Mouse (Mus musculus) midbrain, embryonic 16.5 days (tissue): ENCODE data around the gene Zranb1. TPM values are rescaled to one million over a fixed set of nuclear protein-coding genes. Genes with fewer than 3 reads are reported as not detected.

Source experiments
- ATAC-seq: fragments of 200-750 bp; cut with Nextera tagmentation; 2 replicates; pipeline ENCODE4 v1.8.0; 2017; ENCODE audit warnings: moderate TSS enrichment
- H3K27ac ChIP-seq: fragments of 300-500 bp; sonication (generic); 2 replicates; pipeline ENCODE4 v1.5.1; 2014; ENCODE audit warnings: mild to moderate bottlenecking, low read length, mixed read lengths
- H3K27me3 ChIP-seq: fragments of 300-500 bp; sonication (generic); 2 replicates; pipeline ENCODE4 v1.6.1; 2014; ENCODE audit warnings: low read depth, low read length, mixed read lengths; ENCODE audit not compliant: control insufficient read depth, insufficient read depth
- H3K36me3 ChIP-seq: fragments of 300-500 bp; sonication (generic); 2 replicates; pipeline ENCODE4 v1.6.1; 2014; ENCODE audit warnings: mild to moderate bottlenecking, low read length, moderate library complexity, mixed read lengths; ENCODE audit not compliant: control insufficient read depth, insufficient read depth
- H3K4me1 ChIP-seq: fragments of 300-500 bp; sonication (generic); 2 replicates; pipeline ENCODE4 v1.6.1; 2014; ENCODE audit warnings: mild to moderate bottlenecking, low read length, mixed read lengths; ENCODE audit not compliant: control insufficient read depth, insufficient read depth
- H3K4me2 ChIP-seq: fragments of 300-500 bp; sonication (generic); 2 replicates; pipeline ENCODE4 v1.6.1; 2014; ENCODE audit warnings: mild to moderate bottlenecking, low read length, mixed read lengths
- H3K4me3 ChIP-seq: fragments of 300-500 bp; sonication (generic); 2 replicates; pipeline ENCODE4 v1.5.1; 2014; ENCODE audit warnings: low read depth, mild to moderate bottlenecking, low read length, moderate library complexity, mixed read lengths
- H3K9ac ChIP-seq: fragments of 300-500 bp; sonication (generic); 2 replicates; pipeline ENCODE4 v1.6.1; 2014; ENCODE audit warnings: low read depth, low read length, mixed read lengths
- H3K9me3 ChIP-seq: fragments of 300-500 bp; sonication (generic); replicated peaks from 2 replicates; pipeline ENCODE4 v1.6.1; 2014; ENCODE audit warnings: mild to moderate bottlenecking, low read length, mixed read lengths; ENCODE audit not compliant: control insufficient read depth, poor library complexity, severe bottlenecking
- WGBS: fragments of 180-500 bp; shearing (Covaris S2); extraction: QIAGEN DNeasy Blood & Tissue Kit; methylation state at CpG from one replicate; pipeline ENCODE4 v1.1.7; 2014; 5-methylcytosine and 5-hydroxymethylcytosine counted together
- polyA plus RNA-seq: library from polyadenylated mRNA; unstranded; fragments of >200 nt; fragmentation: Nextera tagmentation; extraction: Ambion mirVana; gene quantifications from 2 replicates; pipeline ENCODE4 v1.2.1, GENCODE M21; 2015

Gene Zranb1
- polyA plus RNA-seq, 1 experiment from 2014 or later = 19.2 TPM

DNA sequence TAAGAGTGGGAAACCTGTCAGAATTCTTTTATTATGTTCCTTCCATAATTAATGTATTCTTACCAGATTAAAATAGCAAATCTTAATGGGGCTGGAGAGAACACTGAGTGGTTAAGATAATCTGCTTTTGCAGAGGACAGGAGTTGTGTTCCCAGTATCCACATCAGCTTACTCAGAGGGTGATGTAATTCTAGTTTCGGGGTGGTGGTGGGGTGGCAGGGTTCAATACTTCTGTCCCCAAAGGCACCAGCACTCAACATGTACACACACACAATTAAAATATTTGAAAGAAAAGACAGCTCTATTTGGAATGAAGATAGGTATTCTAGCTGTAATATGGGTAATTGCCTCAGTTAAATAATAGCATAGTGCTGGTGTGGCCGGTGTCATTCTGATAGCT, 9.6 kb downstream of the Zranb1 start:
- Histone ChIP-seq H3K27ac (no peak overlapping the region), H3K4me3 (no peak overlapping the region), H3K9ac (no peak overlapping the region), H3K4me2 (no peak overlapping the region), H3K4me1 (no peaks in the 10 kb centered on the region), H3K36me3 (no peaks in the 10 kb centered on the region), H3K27me3 (no peaks in the 10 kb centered on the region), H3K9me3 (no peaks in the 10 kb centered on the region)
- WGBS = 87% methylated on average over 2 of the region's 2 CpGs
- ATAC-seq = no peak

- Histone ChIP-seq H3K27me3 (no peaks in the 10 kb centered on the region), H3K4me1 (no peaks in the 10 kb centered on the region), H3K27ac (no peak overlapping the region), H3K9me3 (no peaks in the 10 kb centered on the region), H3K4me3 (no peak overlapping the region), H3K36me3 (no peaks in the 10 kb centered on the region), H3K4me2 (no peak overlapping the region), H3K9ac (no peak overlapping the region)
- ATAC-seq = no peak
- WGBS = 75% methylated on average over 4 of the region's 4 CpGs
Measured at GRCm38 (mm10) chr7:132949968-132950367, 19.0 kb downstream of the Zranb1 start.

- H3K27me3 ChIP-seq = no peaks in the 10 kb centered on the region
- H3K4me2 ChIP-seq = no peak overlapping the region
- H3K9ac ChIP-seq = no peak overlapping the region
- ATAC-seq = no peak
- no peaks in the 10 kb centered on the region for H3K9me3 ChIP-seq
- H3K27ac ChIP-seq = no peak overlapping the region
- WGBS = 94% methylated on average over 3 of the region's 3 CpGs
- no peak overlapping the region for H3K4me3 ChIP-seq
- H3K4me1 ChIP-seq = no peaks in the 10 kb centered on the region
- no peaks in the 10 kb centered on the region for H3K36me3 ChIP-seq
Measured at GRCm38 (mm10) chr7:132950613-132951012, 19.7 kb downstream of the Zranb1 start.

DNA sequence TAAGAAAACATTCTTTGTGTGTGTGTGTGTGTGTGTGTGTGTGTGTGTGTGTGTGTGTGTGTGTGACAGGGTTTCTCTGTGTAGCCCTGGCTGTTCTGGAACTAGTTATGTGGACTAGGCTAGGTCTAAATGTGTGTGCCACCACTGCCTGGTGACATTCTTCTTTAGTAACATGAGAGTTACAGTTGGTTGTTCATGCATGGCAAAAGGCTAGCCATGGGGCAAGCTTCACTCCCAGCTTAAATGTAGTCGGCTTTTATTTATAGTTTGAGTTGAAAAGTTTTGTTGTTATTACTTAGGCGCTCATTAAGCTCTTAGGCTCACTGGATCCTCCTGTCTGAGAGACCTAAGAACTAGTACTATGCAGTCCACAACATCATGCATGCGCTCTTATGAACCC, 33.5 kb downstream of the Zranb1 start:
- no peaks in the 10 kb centered on the region for H3K4me1 ChIP-seq
- H3K36me3 ChIP-seq = no peaks in the 10 kb centered on the region
- H3K4me3 ChIP-seq = no peak overlapping the region
- H3K9ac ChIP-seq = no peak overlapping the region
- no peak for ATAC-seq
- no peaks in the 10 kb centered on the region for H3K9me3 ChIP-seq
- no peak overlapping the region for H3K27ac ChIP-seq
- WGBS = 77% methylated on average over 3 of the region's 3 CpGs
- H3K4me2 ChIP-seq = no peak overlapping the region
- H3K27me3 ChIP-seq = no peaks in the 10 kb centered on the region

- Histone ChIP-seq H3K36me3 (no peaks in the 10 kb centered on the region), H3K4me3 (no peak overlapping the region), H3K9ac (no peak overlapping the region), H3K9me3 (no peaks in the 10 kb centered on the region), H3K4me1 (no peaks in the 10 kb centered on the region), H3K27me3 (no peaks in the 10 kb centered on the region), H3K4me2 (no peak overlapping the region), H3K27ac (no peak overlapping the region)
- ATAC-seq = no peak
- WGBS = 87% methylated on average over 2 of the region's 2 CpGs
Measured at GRCm38 (mm10) chr7:132965707-132966106, 34.8 kb downstream of the Zranb1 start.

GRCm38 (mm10) chr7:132972079-132972478, 41.1 kb downstream of the Zranb1 start:
- no peak for ATAC-seq
- WGBS = 92% methylated on average over 2 of the region's 2 CpGs
- Histone ChIP-seq H3K36me3 (no peaks in the 10 kb centered on the region; the same call in 1 of the 2 replicates), H3K4me2 (no peak overlapping the region), H3K27me3 (no peaks in the 10 kb centered on the region), H3K4me3 (no peak overlapping the region), H3K4me1 (no peaks in the 10 kb centered on the region), H3K9me3 (no peaks in the 10 kb centered on the region), H3K27ac (no peak overlapping the region), H3K9ac (no peak overlapping the region)

DNA sequence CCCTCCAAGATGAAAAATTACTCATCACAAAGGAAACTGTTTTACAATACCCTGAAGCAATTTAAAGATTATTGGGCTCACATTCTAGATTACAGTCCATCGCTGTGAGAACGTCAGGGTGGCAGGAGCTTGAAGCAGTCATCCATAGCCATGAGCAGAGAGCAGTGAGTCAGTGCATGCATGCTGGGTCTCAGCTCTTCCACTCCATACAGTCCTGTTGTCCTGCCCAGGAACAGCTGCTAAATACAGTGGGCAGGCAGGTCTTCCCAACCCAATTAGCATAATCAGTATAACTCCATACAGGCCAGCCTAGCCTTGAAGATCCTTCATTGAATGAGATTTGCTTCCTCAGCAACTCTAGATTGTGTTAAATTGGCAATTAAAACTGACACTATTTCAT, 45.1 kb downstream of the Zranb1 start:
- no peak overlapping the region for H3K27ac ChIP-seq
- H3K27me3 ChIP-seq = no peaks in the 10 kb centered on the region
- ATAC-seq = no peak
- no peaks in the 10 kb centered on the region for H3K9me3 ChIP-seq
- peaks cover under 1% of the 10 kb centered on the region; the same call in 1 of the 2 replicates for H3K36me3 ChIP-seq
- WGBS = 57% methylated on average over 2 of the region's 2 CpGs
- no peak overlapping the region for H3K9ac ChIP-seq
- no peaks in the 10 kb centered on the region for H3K4me1 ChIP-seq
- no peak overlapping the region for H3K4me3 ChIP-seq
- no peak overlapping the region for H3K4me2 ChIP-seq

GRCm38 (mm10) chr7:132977981-132978380, 47.0 kb downstream of the Zranb1 start:
- H3K27me3 ChIP-seq = no peaks in the 10 kb centered on the region
- ATAC-seq = no peak
- 99% methylated on average over 2 of the region's 2 CpGs for WGBS

GRCm38 (mm10) chr7:132982639-132983038, 51.7 kb downstream of the Zranb1 start:
- WGBS = 24% methylated on average over 3 of the region's 3 CpGs
- no peak overlapping the region for H3K4me2 ChIP-seq
- no peaks in the 10 kb centered on the region for H3K27me3 ChIP-seq
- ATAC-seq = no peak
- no peaks in the 10 kb centered on the region for H3K4me1 ChIP-seq
- no peak overlapping the region for H3K9ac ChIP-seq
- no peaks in the 10 kb centered on the region for H3K9me3 ChIP-seq
- H3K4me3 ChIP-seq = no peak overlapping the region
- H3K27ac ChIP-seq = no peak overlapping the region
- H3K36me3 ChIP-seq = peaks cover 8% of the 10 kb centered on the region

More at GRCm38 (mm10) chr7:132977981-132978380, 47.0 kb downstream of the Zranb1 start:
- no peak overlapping the region for H3K4me3 ChIP-seq
- H3K27ac ChIP-seq = no peak overlapping the region
- no peak overlapping the region for H3K9ac ChIP-seq
- H3K9me3 ChIP-seq = no peaks in the 10 kb centered on the region
- H3K4me2 ChIP-seq = no peak overlapping the region
- no peaks in the 10 kb centered on the region for H3K4me1 ChIP-seq
- peaks cover 3% of the 10 kb centered on the region for H3K36me3 ChIP-seq
